7 mouse cellular contexts compared by ENCODE assay signal in the genomic region with DNA sequence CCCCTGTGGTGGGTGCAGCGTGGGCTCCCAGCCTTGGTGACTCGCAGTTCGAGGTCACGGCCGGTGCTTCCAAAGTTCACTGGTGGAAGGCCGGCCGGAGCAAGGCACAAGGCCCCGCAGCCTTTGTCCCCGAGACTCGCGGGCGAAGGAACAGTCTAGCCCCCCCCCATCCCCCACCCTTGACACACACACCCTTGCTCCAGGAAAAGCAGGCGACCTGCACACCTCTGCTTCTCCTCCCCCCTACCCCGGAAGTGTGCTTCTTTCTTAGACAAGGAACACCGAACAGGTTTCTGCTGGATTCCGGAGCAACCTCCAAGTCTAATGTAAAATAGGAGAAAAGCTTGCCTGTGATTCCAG. TPM values are rescaled to one million over a fixed set of nuclear protein-coding genes. Genes with fewer than 3 reads are reported as not detected.
DNase-seq lines count a peak whose midpoint lies in the region; ATAC-seq lines count a peak whose summit lies in the region.

No protein-coding gene starts in this region.

- H3K4me2 ChIP-seq in forebrain, embryonic 14.5 days (ENCODE audit: low read length): peak overlapping the region; percentile 98
- H3K4me2 ChIP-seq in midbrain, embryonic 16.5 days (ENCODE audit: low read length): peak overlapping the region; percentile 86

- peak overlapping the region; percentile 80 for H3K4me3 ChIP-seq in forebrain, embryonic 14.5 days (ENCODE audit: low read depth, low read length)
- H3K4me3 ChIP-seq in midbrain, embryonic 16.5 days (ENCODE audit: low read depth, low read length): peak overlapping the region; percentile 51

- H3K4me1 ChIP-seq in forebrain, embryonic 14.5 days (ENCODE audit: control insufficient read depth, insufficient read depth, low read length): no peaks in the 10 kb centered on the region
- H3K4me1 ChIP-seq in midbrain, embryonic 16.5 days (ENCODE audit: control insufficient read depth, insufficient read depth, low read length): peaks cover 17% of the 10 kb centered on the region

- H3K9ac ChIP-seq in forebrain, embryonic 14.5 days (ENCODE audit: low read length): peak overlapping the region; percentile 72
- peak overlapping the region; percentile 54 for H3K9ac ChIP-seq in midbrain, embryonic 16.5 days (ENCODE audit: low read depth, low read length)

- WGBS in forebrain, embryonic 14.5 days: 2% methylated on average over 15 of the region's 16 CpGs
- WGBS in midbrain, embryonic 16.5 days: 2% methylated on average over 16 of the region's 16 CpGs

- no peaks in the 10 kb centered on the region for H3K36me3 ChIP-seq in forebrain, embryonic 14.5 days (ENCODE audit: control insufficient read depth, insufficient read depth, low read length)
- no peaks in the 10 kb centered on the region for H3K36me3 ChIP-seq in midbrain, embryonic 16.5 days (ENCODE audit: control insufficient read depth, insufficient read depth, low read length)

- peak; percentile 40 for DNase-seq in urinary bladder, postnatal 14 days (ENCODE audit: low spot score)
- DNase-seq in urinary bladder, postnatal 36 days (ENCODE audit: low spot score in 2 of 2): no peak
- no peak for DNase-seq in forebrain, embryonic 14.5 days (ENCODE audit: low spot score)
- DNase-seq in kidney, postnatal 4 days: peak; percentile 57 to 74
- DNase-seq in cerebellum, adult 11-12 months: no peak
- no peak for DNase-seq in left cerebral cortex, postnatal 10 days (ENCODE audit: extremely low spot score in 1 of 2, low spot score in 2 of 2)

- no peaks in the 10 kb centered on the region for H3K27me3 ChIP-seq in forebrain, embryonic 14.5 days (replicated peaks; ENCODE audit: control insufficient read depth, insufficient read depth, low read length)
- peaks cover 5% of the 10 kb centered on the region for H3K27me3 ChIP-seq in midbrain, embryonic 16.5 days (ENCODE audit: control insufficient read depth, insufficient read depth, low read depth, low read length)

- intact Hi-C loops in left cerebral cortex, postnatal 10 days (cut with DNase I): no loop called here

- no peak overlapping the region for H3K27ac ChIP-seq in forebrain, embryonic 14.5 days (ENCODE audit: low read depth, low read length)
- H3K27ac ChIP-seq in midbrain, embryonic 16.5 days (ENCODE audit: low read length): no peak overlapping the region

- H3K9me3 ChIP-seq in forebrain, embryonic 14.5 days (replicated peaks; ENCODE audit: control insufficient read depth, low read length): no peaks in the 10 kb centered on the region
- H3K9me3 ChIP-seq in midbrain, embryonic 16.5 days (replicated peaks; ENCODE audit: control insufficient read depth, low read length, poor library complexity, severe bottlenecking): no peaks in the 10 kb centered on the region

- ATAC-seq in forebrain, embryonic 14.5 days: peak; percentile 11; the same call in 1 of the 2 replicates
- ATAC-seq in midbrain, embryonic 16.5 days: 0 out of 2 replicates have a peak, but pooled peaks have one; percentile 9

RNA-seq across cellular contexts. Expression of gene Plekha7, which starts 0.4 kb away (rescaled TPM):
- polyA plus RNA-seq in forebrain, embryonic 14.5 days (2014; fragmentation: Nextera tagmentation; extraction: Ambion mirVana): 3.1 and 4.7 TPM in 2 replicates
- polyA plus RNA-seq in midbrain, embryonic 16.5 days (2015; fragmentation: Nextera tagmentation; extraction: Ambion mirVana): 10.1 and 12.8 TPM in 2 replicates
- total RNA-seq in left cerebral cortex, postnatal 10 days (2021): 10 to 100 TPM; 18.7 to 23.6 TPM

RNA-seq across cellular contexts. Expression of gene Rps13, which starts 25.4 kb away (rescaled TPM):
- 533 and 675 TPM in 2 replicates for polyA plus RNA-seq in forebrain, embryonic 14.5 days (2014; fragmentation: Nextera tagmentation; extraction: Ambion mirVana)
- polyA plus RNA-seq in midbrain, embryonic 16.5 days (2015; fragmentation: Nextera tagmentation; extraction: Ambion mirVana): 426 and 439 TPM in 2 replicates
- total RNA-seq in left cerebral cortex, postnatal 10 days (2021): 100 to 1,000 TPM; 248 to 274 TPM

Comparison
In these comparisons a context has a peak if more than half of its experiments do, and no peak if none do; other contexts are left out.
1. DNase-seq: peak in urinary bladder, postnatal 14 days (single experiment) and kidney, postnatal 4 days (2 of 2); none in urinary bladder, postnatal 36 days (0 of 2), forebrain, embryonic 14.5 days (single experiment), cerebellum, adult 11-12 months (single experiment) and left cerebral cortex, postnatal 10 days (0 of 2).